Mouse (Mus musculus) embryonic facial prominence, embryonic 11.5 days (tissue): Measurements from ENCODE around the gene Ccdc144b. TPM values are rescaled to one million over a fixed set of nuclear protein-coding genes. Genes with fewer than 3 reads are reported as not detected.

Experiments
- ATAC-seq: fragments of 200-750 bp; cut with Nextera tagmentation; replicated peaks from 2 replicates; pipeline ENCODE4 v1.8.0; 2017; ENCODE audit warnings: low read depth; ENCODE audit not compliant: insufficient number of reproducible peaks, low FRiP score, low TSS enrichment
- DNase-seq: peaks from one replicate; pipeline ENCODE4 v3.0.0-alpha.2; 2015; ENCODE audit warnings: low spot score
- H3K27ac ChIP-seq: fragments of 300-500 bp; sonication (generic); replicated peaks from 2 replicates; pipeline ENCODE4 v1.5.1; 2014; ENCODE audit warnings: mild to moderate bottlenecking, low read depth, low read length, control low read depth
- H3K27me3 ChIP-seq: fragments of 300-500 bp; sonication (generic); 2 replicates; pipeline ENCODE4 v1.6.1; 2014; ENCODE audit warnings: mild to moderate bottlenecking, low read length, moderate library complexity, mixed read lengths; ENCODE audit not compliant: control insufficient read depth, insufficient read depth
- H3K36me3 ChIP-seq: fragments of 300-500 bp; sonication (generic); replicated peaks from 2 replicates; pipeline ENCODE4 v1.6.1; 2014; ENCODE audit warnings: low read depth, mild to moderate bottlenecking, low read length, moderate library complexity, mixed read lengths; ENCODE audit not compliant: control insufficient read depth, insufficient read depth
- H3K4me1 ChIP-seq: fragments of 300-500 bp; sonication (generic); 2 replicates; pipeline ENCODE4 v1.6.1; 2014; ENCODE audit warnings: low read length, mixed read lengths; ENCODE audit not compliant: control insufficient read depth, insufficient read depth
- H3K4me2 ChIP-seq: fragments of 300-500 bp; sonication (generic); 2 replicates; pipeline ENCODE4 v1.6.1; 2014; ENCODE audit warnings: low read depth, mild to moderate bottlenecking, control low read depth, low read length, moderate library complexity
- H3K4me3 ChIP-seq: fragments of 300-500 bp; sonication (generic); 2 replicates; pipeline ENCODE4 v1.5.1; 2014; ENCODE audit warnings: low read depth, low read length, control low read depth
- H3K9ac ChIP-seq: fragments of 300-500 bp; sonication (generic); replicated peaks from 2 replicates; pipeline ENCODE4 v1.6.1; 2014; ENCODE audit warnings: mild to moderate bottlenecking, control low read depth, low read length
- H3K9me3 ChIP-seq: fragments of 300-500 bp; sonication (generic); replicated peaks from 2 replicates; pipeline ENCODE4 v1.6.1; 2016; ENCODE audit warnings: mild to moderate bottlenecking, low read length, inconsistent platforms, mixed read lengths; ENCODE audit not compliant: control insufficient read depth
- WGBS: fragments of 180-500 bp; shearing (Covaris S2); extraction: QIAGEN DNeasy Blood & Tissue Kit; methylation state at CpG from one replicate; pipeline ENCODE4 v1.1.7; 2014; 5-methylcytosine and 5-hydroxymethylcytosine counted together
- polyA plus RNA-seq: library from polyadenylated mRNA; unstranded; fragments of >200 nt; fragmentation: Nextera tagmentation; extraction: Ambion mirVana; gene quantifications from 2 replicates; pipeline ENCODE4 v1.2.1, GENCODE M21; 2014

Ccdc144b gene
- polyA plus RNA-seq, 1 experiment from 2014 or later = 0.03 TPM

GRCm38 (mm10) chr3:35963921-35964320 is 89.4 kb downstream of the Ccdc144b start:
- Histone ChIP-seq H3K4me3 (no peak overlapping the region), H3K4me2 (no peak overlapping the region), H3K27ac (no peak overlapping the region), H3K36me3 (no peaks in the 10 kb centered on the region), H3K9me3 (no peaks in the 10 kb centered on the region), H3K27me3 (no peaks in the 10 kb centered on the region), H3K4me1 (no peaks in the 10 kb centered on the region), H3K9ac (no peak overlapping the region)
- WGBS = 93% methylated on average over 5 of the region's 5 CpGs
- no peak for ATAC-seq
- DNase-seq = no peak

- no peak overlapping the region for H3K27ac ChIP-seq
- 94% methylated on average over 4 of the region's 4 CpGs for WGBS
- H3K4me2 ChIP-seq = no peak overlapping the region
- no peaks in the 10 kb centered on the region for H3K4me1 ChIP-seq
- ATAC-seq (no peak), DNase-seq (no peak)
- no peaks in the 10 kb centered on the region for H3K27me3 ChIP-seq
- no peak overlapping the region for H3K9ac ChIP-seq
- H3K4me3 ChIP-seq = no peak overlapping the region
- H3K36me3 ChIP-seq = no peaks in the 10 kb centered on the region
- H3K9me3 ChIP-seq = no peaks in the 10 kb centered on the region
These were observed 89.9 kb downstream of the Ccdc144b start for GRCm38 (mm10) chr3:35963401-35963800.

- 89% methylated on average over 5 of the region's 5 CpGs for WGBS
- H3K9ac ChIP-seq = no peak overlapping the region
- H3K4me1 ChIP-seq = no peaks in the 10 kb centered on the region
- H3K27ac ChIP-seq = no peak overlapping the region
- H3K27me3 ChIP-seq = no peaks in the 10 kb centered on the region
- ATAC-seq (no peak), DNase-seq (no peak)
- H3K9me3 ChIP-seq = no peaks in the 10 kb centered on the region
- no peak overlapping the region for H3K4me2 ChIP-seq
- no peak overlapping the region for H3K4me3 ChIP-seq
- H3K36me3 ChIP-seq = no peaks in the 10 kb centered on the region
These were observed 90.4 kb downstream of the Ccdc144b start for GRCm38 (mm10) chr3:35962967-35963366.

Other genes starting within 250 kb of the Ccdc144b start
- 112 and 119 TPM in 2 replicates for gene Dcun1d1, start 116.1 kb downstream of the Ccdc144b start, polyA plus RNA-seq
- 39.1 and 42.6 TPM in 2 replicates for gene Mccc1, start 52.9 kb downstream of the Ccdc144b start, polyA plus RNA-seq
- 99.7 and 103 TPM in 2 replicates for gene Acad9, start 12.4 kb upstream of the Ccdc144b start, polyA plus RNA-seq
- gene D3Ertd254e, start 97.5 kb upstream of the Ccdc144b start, polyA plus RNA-seq = 10.1 and 10.2 TPM in 2 replicates
- gene Qrfpr, start 168.8 kb upstream of the Ccdc144b start, polyA plus RNA-seq = not detected in 2 replicates